Mouse (Mus musculus) lung, postnatal 0 days (tissue): ENCODE data around the gene C1qtnf1. TPM values are rescaled to one million over a fixed set of nuclear protein-coding genes. Genes with fewer than 3 reads are reported as not detected.

Experiments used
- ATAC-seq: fragments of 200-750 bp; cut with Nextera tagmentation; 2 replicates; pipeline ENCODE4 v1.8.0; 2017; ENCODE audit warnings: moderate library complexity
- DNase-seq: peaks from one replicate; pipeline ENCODE4 v3.0.0-alpha.2; 2016; ENCODE audit warnings: low spot score
- H3K27ac ChIP-seq: fragments of 300-500 bp; sonication (generic); 2 replicates; pipeline ENCODE4 v1.5.1; 2014; ENCODE audit warnings: antibody characterized with exemption, mild to moderate bottlenecking, low read length, mixed read lengths
- H3K27me3 ChIP-seq: fragments of 300-500 bp; sonication (generic); replicated peaks from 2 replicates; pipeline ENCODE4 v1.6.1; 2014; ENCODE audit warnings: low read length, mixed read lengths; ENCODE audit not compliant: insufficient read depth
- H3K36me3 ChIP-seq: fragments of 300-500 bp; sonication (generic); 2 replicates; pipeline ENCODE4 v1.6.1; 2014; ENCODE audit warnings: low read length, mixed read lengths; ENCODE audit not compliant: insufficient read depth
- H3K4me1 ChIP-seq: fragments of 300-500 bp; sonication (generic); 2 replicates; pipeline ENCODE4 v1.6.1; 2014; ENCODE audit warnings: antibody characterized with exemption, low read depth, low read length, mixed read lengths; ENCODE audit not compliant: insufficient read depth
- H3K4me2 ChIP-seq: fragments of 300-500 bp; sonication (generic); replicated peaks from 2 replicates; pipeline ENCODE4 v1.6.1; 2014; ENCODE audit warnings: low read depth, mild to moderate bottlenecking, low read length, moderate library complexity, mixed read lengths
- H3K4me3 ChIP-seq: fragments of 300-500 bp; sonication (generic); 2 replicates; pipeline ENCODE4 v1.5.1; 2014; ENCODE audit warnings: low read depth, low read length
- H3K9ac ChIP-seq: fragments of 300-500 bp; sonication (generic); replicated peaks from 2 replicates; pipeline ENCODE4 v1.6.1; 2014; ENCODE audit warnings: low read depth, mild to moderate bottlenecking
- H3K9me3 ChIP-seq: fragments of 300-500 bp; sonication (generic); 2 replicates; pipeline ENCODE4 v1.6.1; 2016; ENCODE audit warnings: low read length, mixed read lengths
- CTCF ChIP-seq: IDR thresholded peaks from 2 replicates; pipeline ENCODE4 v1.5.1; 2016; ENCODE audit warnings: antibody characterized with exemption, mild to moderate bottlenecking
- EP300 ChIP-seq: IDR thresholded peaks from 2 replicates; pipeline ENCODE4 v1.6.1; 2016; ENCODE audit warnings: antibody characterized with exemption, mild to moderate bottlenecking, control low read depth
- WGBS: fragments of 180-500 bp; shearing (Covaris S2); extraction: QIAGEN DNeasy Blood & Tissue Kit; methylation state at CpG from one replicate; pipeline ENCODE4 v1.1.7; 2014; 5-methylcytosine and 5-hydroxymethylcytosine counted together
- polyA plus RNA-seq: library from polyadenylated mRNA; unstranded; fragments of >200 nt; fragmentation: Nextera tagmentation; extraction: Ambion mirVana; gene quantifications from 2 replicates; pipeline ENCODE4 v1.2.1, GENCODE M21; 2015

The C1qtnf1 gene
- polyA plus RNA-seq, 1 experiment from 2014 or later: 9.1 TPM

DNA sequence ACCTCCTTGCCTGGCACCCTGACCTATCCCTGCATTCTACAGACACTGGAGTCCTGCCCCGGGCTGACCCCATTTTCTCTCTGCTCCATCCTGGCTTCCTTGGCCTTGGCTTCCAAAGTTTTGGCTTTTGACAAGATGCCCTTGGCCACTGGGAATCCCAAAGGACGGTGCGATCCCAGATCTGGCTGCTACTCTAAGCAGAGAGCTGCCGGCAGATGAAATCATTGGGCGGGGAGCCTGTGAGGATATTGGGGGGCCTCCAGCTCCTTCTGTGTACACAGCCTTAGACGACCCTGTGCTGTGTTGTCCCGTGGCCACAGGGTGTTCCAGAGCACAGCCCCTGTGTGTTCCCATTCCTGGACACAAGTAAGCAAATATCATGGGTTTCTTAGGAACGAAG, 20.4 kb downstream of the C1qtnf1 start:
- WGBS: 74% methylated on average over 8 of the region's 8 CpGs
- no peak for ATAC-seq

DNA sequence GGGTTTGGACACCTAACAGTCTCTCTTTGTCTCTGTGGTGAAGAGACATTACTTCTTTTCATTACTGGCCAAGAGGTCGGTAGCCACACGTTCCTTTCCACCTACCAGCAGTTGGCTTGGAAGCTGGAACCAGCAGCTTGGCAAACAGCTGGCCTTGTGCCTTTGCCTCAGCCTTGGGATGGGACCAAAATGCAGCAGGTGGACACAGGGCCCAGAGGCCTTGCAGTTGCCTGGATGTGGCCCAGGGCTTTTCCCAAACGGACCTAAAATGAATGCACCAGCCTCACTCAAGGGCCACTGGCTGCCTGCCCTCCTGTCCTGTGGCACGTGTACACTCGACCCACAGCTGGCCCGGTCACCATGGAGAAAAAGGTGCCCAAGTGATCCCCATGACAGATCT, 23.2 kb downstream of the C1qtnf1 start:
- Histone ChIP-seq H3K4me1 (no peaks in the 10 kb centered on the region), H3K4me3 (no peak overlapping the region), H3K9me3 (no peaks in the 10 kb centered on the region), H3K27ac (no peak overlapping the region), H3K4me2 (no peak overlapping the region), H3K36me3 (no peaks in the 10 kb centered on the region), H3K9ac (no peak overlapping the region), H3K27me3 (no peaks in the 10 kb centered on the region)
- DNase-seq: no peak
- ATAC-seq: no peak
- no peak for TF ChIP-seq EP300
- TF ChIP-seq CTCF: no peak
- 83% methylated on average over 6 of the region's 6 CpGs for WGBS

More for the DNA sequence above, 20.4 kb downstream of the C1qtnf1 start:
- Histone ChIP-seq H3K36me3 (no peaks in the 10 kb centered on the region), H3K4me3 (no peak overlapping the region), H3K9ac (no peak overlapping the region), H3K27me3 (no peaks in the 10 kb centered on the region), H3K4me2 (no peak overlapping the region), H3K27ac (no peak overlapping the region), H3K4me1 (no peaks in the 10 kb centered on the region), H3K9me3 (no peaks in the 10 kb centered on the region)
- DNase-seq: no peak
- no peak for TF ChIP-seq CTCF
- TF ChIP-seq EP300: no peak

DNA sequence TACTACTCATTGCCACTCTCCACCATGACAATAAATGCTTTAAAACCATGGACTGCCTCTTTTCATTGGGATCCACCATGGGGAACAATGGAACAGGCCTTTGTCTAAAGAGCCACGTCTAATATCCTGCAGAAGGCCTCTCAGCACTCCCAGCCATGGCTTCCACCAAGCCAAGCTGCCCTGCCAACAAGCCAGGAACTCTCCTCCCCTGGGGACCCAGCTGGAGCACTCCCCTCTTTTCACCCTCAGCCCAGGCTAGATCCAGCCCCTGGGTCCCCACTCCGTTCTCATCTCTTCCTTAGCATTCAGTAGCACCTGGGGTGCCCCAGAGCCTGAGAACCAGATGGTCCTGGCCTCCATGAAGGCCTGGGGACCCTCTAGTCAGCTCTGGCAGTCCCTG, 25.0 kb downstream of the C1qtnf1 start:
- DNase-seq: no peak
- TF ChIP-seq CTCF: no peak
- no peak for TF ChIP-seq EP300
- Histone ChIP-seq H3K4me3 (no peak overlapping the region), H3K9me3 (no peaks in the 10 kb centered on the region), H3K4me1 (no peaks in the 10 kb centered on the region), H3K9ac (no peak overlapping the region), H3K27me3 (no peaks in the 10 kb centered on the region), H3K27ac (no peak overlapping the region), H3K36me3 (no peaks in the 10 kb centered on the region), H3K4me2 (no peak overlapping the region)
- WGBS: 79% methylated on average over 2 of the region's 2 CpGs
- ATAC-seq: no peak

DNA sequence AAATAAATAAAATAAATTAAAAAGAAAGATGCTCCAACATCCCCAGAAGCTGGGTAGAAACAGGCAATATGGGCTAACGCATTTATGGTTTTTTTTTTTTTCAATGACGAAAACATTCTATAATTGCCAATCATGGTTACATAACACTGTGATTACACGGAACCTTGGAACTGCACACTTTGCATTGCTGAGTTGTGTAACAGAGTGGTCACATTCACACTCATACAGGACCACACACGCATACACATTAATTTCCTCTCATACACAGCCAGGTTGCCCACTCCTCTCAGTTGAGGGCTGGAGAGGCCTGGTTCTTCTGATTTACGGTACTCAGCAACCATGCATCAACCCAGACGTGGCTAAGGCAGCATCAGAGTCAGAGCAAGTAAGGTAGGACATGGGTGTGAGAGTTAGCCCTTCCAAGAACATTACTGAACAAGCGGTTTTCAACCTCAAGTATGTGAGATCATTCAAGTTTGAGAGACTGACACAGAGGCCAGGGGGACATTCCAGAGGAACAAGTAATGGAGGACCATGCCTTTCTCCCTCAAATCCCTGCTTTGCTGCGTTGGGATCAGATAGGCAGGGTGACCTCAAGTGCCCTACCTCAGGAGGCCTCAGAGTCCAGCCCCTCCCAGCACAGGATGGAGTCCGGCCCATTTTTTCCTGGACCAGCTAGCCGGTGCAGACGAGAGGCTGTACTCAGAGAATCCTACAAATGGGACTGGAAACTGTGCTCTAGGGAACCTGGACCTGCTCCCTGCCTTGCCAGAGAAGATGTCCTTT, 26.1 kb downstream of the C1qtnf1 start:
- Histone ChIP-seq H3K27ac (no peak overlapping the region), H3K27me3 (no peaks in the 10 kb centered on the region), H3K4me2 (no peak overlapping the region), H3K9me3 (no peaks in the 10 kb centered on the region), H3K4me1 (no peaks in the 10 kb centered on the region), H3K4me3 (no peak overlapping the region), H3K9ac (no peak overlapping the region), H3K36me3 (no peaks in the 10 kb centered on the region)
- 60% methylated on average over 11 of the region's 11 CpGs for WGBS
- no peak for ATAC-seq
- no peak for TF ChIP-seq EP300
- TF ChIP-seq CTCF: no peak
- no peak for DNase-seq

DNA sequence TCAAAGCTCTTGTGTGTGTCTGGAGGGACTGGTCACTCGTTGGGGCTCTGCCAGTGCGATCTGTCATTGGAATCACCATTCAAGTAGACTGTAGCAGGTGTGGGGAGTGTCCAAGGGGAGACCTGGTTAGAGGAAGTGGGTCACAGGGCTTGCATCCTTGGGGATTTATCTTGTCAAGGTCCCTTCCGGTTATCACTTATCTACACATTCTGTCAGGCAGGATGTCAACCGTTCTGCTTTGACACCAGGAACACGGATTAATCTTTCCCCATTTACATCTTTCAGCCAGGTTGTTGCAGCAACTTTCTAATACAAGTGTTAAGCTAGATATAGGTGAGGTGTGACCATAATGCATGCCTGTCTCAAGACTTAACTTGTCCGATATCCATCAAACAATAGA, 27.8 kb downstream of the C1qtnf1 start:
- Histone ChIP-seq H3K4me2 (no peak overlapping the region), H3K36me3 (no peaks in the 10 kb centered on the region), H3K4me3 (no peak overlapping the region), H3K9ac (no peak overlapping the region), H3K27me3 (no peaks in the 10 kb centered on the region), H3K4me1 (no peaks in the 10 kb centered on the region), H3K27ac (no peak overlapping the region), H3K9me3 (no peaks in the 10 kb centered on the region)
- TF ChIP-seq CTCF (no peak), EP300 (no peak)
- 59% methylated on average over 6 of the region's 6 CpGs for WGBS
- ATAC-seq: no peak
- no peak for DNase-seq

DNA sequence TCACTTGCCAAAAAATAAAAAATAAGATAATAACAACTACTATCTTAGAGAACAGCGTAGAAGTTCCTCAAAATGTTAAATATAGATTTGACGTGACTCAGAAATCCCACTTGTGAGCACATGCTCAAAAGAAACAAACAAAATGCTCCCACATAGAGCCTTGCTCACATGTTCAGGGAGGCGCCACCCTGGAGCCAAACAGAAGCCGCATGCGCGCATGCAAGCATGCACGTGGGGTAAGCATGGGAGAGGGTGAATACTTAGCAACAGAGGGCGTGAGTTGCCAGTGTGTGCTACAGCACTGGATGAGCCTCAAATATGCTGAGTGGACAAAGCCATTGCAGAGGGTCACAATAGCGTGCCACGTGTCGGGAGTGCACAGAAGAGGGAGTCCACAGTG, 28.9 kb downstream of the C1qtnf1 start:
- Histone ChIP-seq H3K4me1 (no peaks in the 10 kb centered on the region; the same call in 1 of the 2 replicates), H3K36me3 (no peaks in the 10 kb centered on the region), H3K9ac (no peak overlapping the region), H3K27ac (no peak overlapping the region), H3K4me2 (no peak overlapping the region), H3K9me3 (no peaks in the 10 kb centered on the region), H3K27me3 (no peaks in the 10 kb centered on the region), H3K4me3 (no peak overlapping the region)
- 71% methylated on average over 11 of the region's 11 CpGs for WGBS
- DNase-seq: peak; percentile 42
- TF ChIP-seq CTCF (no peak), EP300 (no peak)
- ATAC-seq: peak; percentile 40

DNA sequence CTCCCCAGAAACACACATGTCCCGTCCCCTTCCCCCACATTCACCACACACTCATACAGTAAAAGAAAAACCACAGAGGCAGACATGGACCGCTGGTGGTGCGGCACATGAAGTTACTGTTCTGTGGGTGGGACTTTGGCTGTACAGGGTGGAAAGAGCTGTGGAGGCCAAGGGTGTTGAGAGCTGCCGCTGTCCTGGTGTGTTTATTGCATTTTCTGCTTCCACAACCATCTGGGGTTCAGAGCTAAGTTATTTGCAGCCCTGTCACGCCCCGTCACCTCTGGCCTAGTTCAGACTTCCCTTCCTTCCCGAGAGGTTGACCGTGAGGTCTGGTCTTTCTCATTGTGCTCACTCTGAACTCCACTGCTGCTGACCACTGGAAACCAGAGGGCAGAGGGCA, 31.0 kb downstream of the C1qtnf1 start:
- no peak overlapping the region for H3K27ac ChIP-seq
- no peaks in the 10 kb centered on the region for H3K27me3 ChIP-seq
- H3K4me3 ChIP-seq: no peak overlapping the region
- no peaks in the 10 kb centered on the region; the same call in 1 of the 2 replicates for H3K4me1 ChIP-seq
- no peak overlapping the region for H3K9ac ChIP-seq
- peak; percentile 61 for DNase-seq
- no peak overlapping the region for H3K4me2 ChIP-seq
- 30% methylated on average over 8 of the region's 8 CpGs for WGBS
- no peaks in the 10 kb centered on the region for H3K36me3 ChIP-seq
- no peak for TF ChIP-seq EP300
- TF ChIP-seq CTCF: no peak
- H3K9me3 ChIP-seq: no peaks in the 10 kb centered on the region
- peak; percentile 65 for ATAC-seq
